Mouse (Mus musculus) kidney, embryonic 16.5 days (tissue): ENCODE measurements at regions not wholly inside any gene's neighbourhood (a gene's known extent, or its start where the extent isn't known, plus 50 kb on each side); places are given as distances from the start of the nearest gene placed in this dataset.

Source experiments
- ATAC-seq: fragments of 200-750 bp; cut with Nextera tagmentation; 2 replicates; pipeline ENCODE4 v1.8.0; 2017; ENCODE audit warnings: moderate TSS enrichment; ENCODE audit not compliant: low FRiP score, low TSS enrichment
- H3K27ac ChIP-seq: fragments of 300-500 bp; sonication (generic); 2 replicates; pipeline ENCODE4 v1.5.1; 2014; ENCODE audit warnings: low read length
- H3K27me3 ChIP-seq: fragments of 300-500 bp; sonication (generic); 2 replicates; pipeline ENCODE4 v1.6.1; 2014; ENCODE audit warnings: low read length, control low read depth, mixed read lengths; ENCODE audit not compliant: insufficient read depth
- H3K36me3 ChIP-seq: fragments of 300-500 bp; sonication (generic); 2 replicates; pipeline ENCODE4 v1.6.1; 2014; ENCODE audit warnings: low read length, control low read depth, mixed read lengths; ENCODE audit not compliant: insufficient read depth
- H3K4me1 ChIP-seq: fragments of 300-500 bp; sonication (generic); 2 replicates; pipeline ENCODE4 v1.6.1; 2014; ENCODE audit warnings: low read length, control low read depth, mixed read lengths; ENCODE audit not compliant: insufficient read depth
- H3K4me2 ChIP-seq: fragments of 300-500 bp; sonication (generic); replicated peaks from 2 replicates; pipeline ENCODE4 v1.6.1; 2014; ENCODE audit warnings: low read depth, low read length
- H3K4me3 ChIP-seq: fragments of 300-500 bp; sonication (generic); 2 replicates; pipeline ENCODE4 v1.5.1; 2014; ENCODE audit warnings: mild to moderate bottlenecking, low read length
- H3K9ac ChIP-seq: fragments of 300-500 bp; sonication (generic); replicated peaks from 2 replicates; pipeline ENCODE4 v1.6.1; 2014; ENCODE audit warnings: low read length
- H3K9me3 ChIP-seq: fragments of 300-500 bp; sonication (generic); 2 replicates; pipeline ENCODE4 v1.6.1; 2016; ENCODE audit warnings: low read length, control low read depth
- WGBS: fragments of 180-500 bp; shearing (Covaris S2); extraction: QIAGEN DNeasy Blood & Tissue Kit; methylation state at CpG from one replicate; pipeline ENCODE4 v1.1.7; 2014; 5-methylcytosine and 5-hydroxymethylcytosine counted together

- H3K9ac ChIP-seq = no peak overlapping the region
- WGBS = 74% methylated on average over 4 of the region's 4 CpGs
- no peak overlapping the region for H3K27ac ChIP-seq
- 0 out of 2 replicates have a peak, but pooled peaks cover 5% of the 10 kb centered on the region for H3K4me1 ChIP-seq
- H3K27me3 ChIP-seq = no peaks in the 10 kb centered on the region
- no peak overlapping the region for H3K4me3 ChIP-seq
- peaks cover 18% of the 10 kb centered on the region for H3K9me3 ChIP-seq
- ATAC-seq = no peak
- no peak overlapping the region for H3K4me2 ChIP-seq
- no peaks in the 10 kb centered on the region for H3K36me3 ChIP-seq
Measured at GRCm38 (mm10) chr12:110071823-110072222, 207.0 kb upstream of the Dio3 start.

- no peak for ATAC-seq
Measured at GRCm38 (mm10) chr12:110074921-110075320, 203.9 kb upstream of the Dio3 start.

GRCm38 (mm10) chr12:110077211-110077884 is 201.5 kb upstream of the Dio3 start:
- Histone ChIP-seq H3K9ac (no peak overlapping the region), H3K4me1 (peaks cover 28% of the 10 kb centered on the region), H3K4me3 (no peak overlapping the region), H3K27me3 (no peaks in the 10 kb centered on the region), H3K9me3 (peaks cover 6% of the 10 kb centered on the region; the same call in 1 of the 2 replicates), H3K36me3 (no peaks in the 10 kb centered on the region), H3K4me2 (no peak overlapping the region), H3K27ac (peak overlapping the region; percentile 74)
- 18% methylated on average over 6 of the region's 6 CpGs for WGBS
- peak; percentile 56 for ATAC-seq

More at GRCm38 (mm10) chr12:110074921-110075320, 203.9 kb upstream of the Dio3 start:
- Histone ChIP-seq H3K36me3 (no peaks in the 10 kb centered on the region), H3K9me3 (0 out of 2 replicates have a peak, but pooled peaks cover 3% of the 10 kb centered on the region), H3K4me3 (no peak overlapping the region), H3K4me2 (no peak overlapping the region), H3K27me3 (no peaks in the 10 kb centered on the region), H3K4me1 (peaks cover 23% of the 10 kb centered on the region), H3K27ac (no peak overlapping the region), H3K9ac (no peak overlapping the region)
- WGBS = 79% methylated on average over 8 of the region's 8 CpGs

GRCm38 (mm10) chr12:110078081-110078505 is 200.8 kb upstream of the Dio3 start:
- Histone ChIP-seq H3K9ac (no peak overlapping the region), H3K36me3 (no peaks in the 10 kb centered on the region), H3K27ac (peak overlapping the region; percentile 74), H3K4me2 (no peak overlapping the region), H3K27me3 (no peaks in the 10 kb centered on the region), H3K9me3 (peaks cover 6% of the 10 kb centered on the region; the same call in 1 of the 2 replicates), H3K4me1 (peaks cover 35% of the 10 kb centered on the region), H3K4me3 (no peak overlapping the region)
- WGBS = 29% methylated on average over 13 of the region's 13 CpGs
- ATAC-seq = peak; percentile 76

GRCm38 (mm10) chr12:110081831-110082615 is 196.8 kb upstream of the Dio3 start:
- Histone ChIP-seq H3K9ac (no peak overlapping the region), H3K4me3 (no peak overlapping the region), H3K27ac (no peak overlapping the region), H3K9me3 (peaks cover 6% of the 10 kb centered on the region; the same call in 1 of the 2 replicates), H3K4me1 (peaks cover 34% of the 10 kb centered on the region), H3K4me2 (no peak overlapping the region), H3K36me3 (no peaks in the 10 kb centered on the region), H3K27me3 (no peaks in the 10 kb centered on the region)
- 59% methylated on average over 3 of the region's 3 CpGs for WGBS
- no peak; the same call in 1 of the 2 replicates for ATAC-seq

GRCm38 (mm10) chr12:110082921-110083320 is 195.9 kb upstream of the Dio3 start:
- ATAC-seq = peak; percentile 81
- no peak overlapping the region for H3K9ac ChIP-seq
- H3K4me2 ChIP-seq = no peak overlapping the region
- peaks cover 6% of the 10 kb centered on the region; the same call in 1 of the 2 replicates for H3K9me3 ChIP-seq
- no peaks in the 10 kb centered on the region for H3K36me3 ChIP-seq
- WGBS = 10% methylated on average over 13 of the region's 13 CpGs
- no peaks in the 10 kb centered on the region for H3K27me3 ChIP-seq
- H3K4me3 ChIP-seq = no peak overlapping the region
- peaks cover 25% of the 10 kb centered on the region for H3K4me1 ChIP-seq
- H3K27ac ChIP-seq = no peak overlapping the region

GRCm38 (mm10) chr12:110083471-110083870 is 195.4 kb upstream of the Dio3 start:
- no peak overlapping the region for H3K4me3 ChIP-seq
- H3K27ac ChIP-seq = no peak overlapping the region
- WGBS = 43% methylated on average over 5 of the region's 5 CpGs
- H3K4me2 ChIP-seq = no peak overlapping the region
- no peak for ATAC-seq
- no peak overlapping the region for H3K9ac ChIP-seq
- no peaks in the 10 kb centered on the region for H3K36me3 ChIP-seq
- H3K27me3 ChIP-seq = no peaks in the 10 kb centered on the region
- peaks cover 19% of the 10 kb centered on the region for H3K4me1 ChIP-seq
- H3K9me3 ChIP-seq = peaks cover 6% of the 10 kb centered on the region; the same call in 1 of the 2 replicates

- Histone ChIP-seq H3K9ac (no peak overlapping the region), H3K27me3 (no peaks in the 10 kb centered on the region), H3K27ac (no peak overlapping the region), H3K4me2 (no peak overlapping the region), H3K9me3 (no peaks in the 10 kb centered on the region), H3K4me3 (no peak overlapping the region), H3K36me3 (no peaks in the 10 kb centered on the region), H3K4me1 (peaks cover 16% of the 10 kb centered on the region)
- no peak for ATAC-seq
- WGBS = 69% methylated on average over 2 of the region's 2 CpGs
Measured at GRCm38 (mm10) chr12:110086921-110087320, 191.9 kb upstream of the Dio3 start.

- ATAC-seq = no peak
Measured at GRCm38 (mm10) chr12:110087812-110088211, 191.1 kb upstream of the Dio3 start.

GRCm38 (mm10) chr12:110102186-110102585 is 176.7 kb upstream of the Dio3 start:
- H3K4me3 ChIP-seq = no peak overlapping the region
- no peaks in the 10 kb centered on the region for H3K4me1 ChIP-seq
- H3K4me2 ChIP-seq = no peak overlapping the region
- no peak overlapping the region for H3K9ac ChIP-seq
- H3K9me3 ChIP-seq = peaks cover 6% of the 10 kb centered on the region; the same call in 1 of the 2 replicates
- WGBS = 80% methylated on average over 7 of the region's 7 CpGs
- H3K27ac ChIP-seq = no peak overlapping the region
- H3K27me3 ChIP-seq = no peaks in the 10 kb centered on the region
- H3K36me3 ChIP-seq = no peaks in the 10 kb centered on the region
- no peak for ATAC-seq

More at GRCm38 (mm10) chr12:110087812-110088211, 191.1 kb upstream of the Dio3 start:
- H3K27ac ChIP-seq = no peak overlapping the region
- no peak overlapping the region for H3K9ac ChIP-seq
- H3K36me3 ChIP-seq = no peaks in the 10 kb centered on the region
- H3K4me3 ChIP-seq = no peak overlapping the region
- no peaks in the 10 kb centered on the region for H3K9me3 ChIP-seq
- no peaks in the 10 kb centered on the region for H3K27me3 ChIP-seq
- H3K4me2 ChIP-seq = no peak overlapping the region
- H3K4me1 ChIP-seq = peaks cover 8% of the 10 kb centered on the region
